Mouse (Mus musculus) midbrain, postnatal 0 days (tissue): ENCODE measurements around the gene Tbk1. TPM values are rescaled to one million over a fixed set of nuclear protein-coding genes. Genes with fewer than 3 reads are reported as not detected.
A peak's percentile ranks its signal among the peaks of the same experiment; 100 is the strongest.

Experiments
- ATAC-seq: fragments of 200-750 bp; cut with Nextera tagmentation; 2 replicates; pipeline ENCODE4 v1.8.0; 2017; ENCODE audit warnings: moderate number of reproducible peaks, mild to moderate bottlenecking, moderate TSS enrichment, moderate library complexity; ENCODE audit not compliant: low FRiP score
- DNase-seq: peaks from one replicate; pipeline ENCODE4 v3.0.0-alpha.2; 2015; ENCODE audit warnings: low spot score
- H3K27ac ChIP-seq: fragments of 300-500 bp; sonication (generic); 2 replicates; pipeline ENCODE4 v1.5.1; 2014; ENCODE audit warnings: low read depth, mild to moderate bottlenecking, low read length, mixed read lengths
- H3K27me3 ChIP-seq: fragments of 300-500 bp; sonication (generic); 2 replicates; pipeline ENCODE4 v1.6.1; 2014; ENCODE audit warnings: low read length, control low read depth, mixed read lengths; ENCODE audit not compliant: insufficient read depth
- H3K36me3 ChIP-seq: fragments of 300-500 bp; sonication (generic); 2 replicates; pipeline ENCODE4 v1.6.1; 2014; ENCODE audit warnings: low read length, control low read depth, mixed read lengths; ENCODE audit not compliant: insufficient read depth
- H3K4me1 ChIP-seq: fragments of 300-500 bp; sonication (generic); 2 replicates; pipeline ENCODE4 v1.6.1; 2014; ENCODE audit warnings: mild to moderate bottlenecking, control low read depth, antibody characterized with exemption, low read length, mixed read lengths; ENCODE audit not compliant: insufficient read depth
- H3K4me2 ChIP-seq: fragments of 300-500 bp; sonication (generic); 2 replicates; pipeline ENCODE4 v1.6.1; 2014; ENCODE audit warnings: low read depth, mild to moderate bottlenecking, low read length, mixed read lengths; ENCODE audit not compliant: poor library complexity, severe bottlenecking
- H3K4me3 ChIP-seq: fragments of 300-500 bp; sonication (generic); 2 replicates; pipeline ENCODE4 v1.5.1; 2014; ENCODE audit warnings: low read depth, mild to moderate bottlenecking, low read length, moderate library complexity
- H3K9ac ChIP-seq: fragments of 300-500 bp; sonication (generic); replicated peaks from 2 replicates; pipeline ENCODE4 v1.6.1; 2014; ENCODE audit warnings: mild to moderate bottlenecking, low read length, moderate library complexity, mixed read lengths; ENCODE audit not compliant: poor library complexity, severe bottlenecking
- H3K9me3 ChIP-seq: fragments of 300-500 bp; sonication (generic); 2 replicates; pipeline ENCODE4 v1.6.1; 2016; ENCODE audit warnings: low read length, control low read depth
- CTCF ChIP-seq: IDR thresholded peaks from 2 replicates; pipeline ENCODE4 v1.5.1; 2016; ENCODE audit warnings: antibody characterized with exemption, mild to moderate bottlenecking
- WGBS: fragments of 180-500 bp; shearing (Covaris S2); extraction: QIAGEN DNeasy Blood & Tissue Kit; methylation state at CpG from one replicate; pipeline ENCODE4 v1.1.7; 2014; 5-methylcytosine and 5-hydroxymethylcytosine counted together
- polyA plus RNA-seq: library from polyadenylated mRNA; unstranded; fragments of >200 nt; fragmentation: Nextera tagmentation; extraction: Ambion mirVana; gene quantifications from 2 replicates; pipeline ENCODE4 v1.2.1, GENCODE M21; 2015
- total RNA-seq: library from RNA; depleted of rRNA; stranded (reverse); fragments of >200 nt; gene quantifications from 2 replicates; pipeline ENCODE4 v1.2.3, GENCODE M21; 2014

The Tbk1 gene
- total and polyA plus RNA-seq, 2 experiments from 2014 or later = 16.5 to 24.8 TPM

DNA sequence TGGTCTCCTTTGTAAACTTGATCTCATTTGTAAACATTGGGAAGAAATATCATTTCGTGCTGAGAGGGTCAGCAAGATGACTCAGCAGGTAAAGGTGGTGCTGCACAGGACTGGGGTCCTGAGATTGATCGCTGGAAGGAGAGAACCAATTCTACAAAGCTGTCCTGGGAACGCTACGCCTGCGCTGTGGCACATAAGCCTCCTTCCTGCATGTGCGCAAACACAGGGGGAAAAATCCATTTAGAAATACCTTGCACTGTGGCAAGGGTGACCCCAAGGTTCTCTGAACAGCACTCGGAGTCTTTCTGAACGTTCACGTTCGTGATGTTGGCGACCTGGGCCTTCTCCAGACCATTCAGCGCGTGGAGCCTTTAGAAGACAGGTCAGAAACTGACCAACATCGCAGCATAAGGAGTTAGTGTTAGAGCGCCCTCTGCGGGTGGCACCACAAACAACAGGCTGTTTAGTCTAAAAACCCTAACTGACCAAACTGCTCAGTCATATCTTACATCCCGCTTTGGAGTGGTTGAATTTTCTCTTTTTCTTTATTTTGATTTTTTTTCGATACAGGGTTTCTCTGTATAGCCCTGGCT, 70.5 kb downstream of the Tbk1 start:
- no peak overlapping the region for H3K4me2 ChIP-seq
- H3K9me3 ChIP-seq = no peaks in the 10 kb centered on the region
- no peaks in the 10 kb centered on the region for H3K4me1 ChIP-seq
- WGBS = 31% methylated on average over 18 of the region's 18 CpGs
- DNase-seq (peak; percentile 88), ATAC-seq (no peak)
- H3K36me3 ChIP-seq = no peaks in the 10 kb centered on the region
- no peaks in the 10 kb centered on the region for H3K27me3 ChIP-seq
- H3K27ac ChIP-seq = no peak overlapping the region
- no peak overlapping the region for H3K9ac ChIP-seq
- TF ChIP-seq CTCF = peak; percentile 88
- no peak overlapping the region for H3K4me3 ChIP-seq

DNA sequence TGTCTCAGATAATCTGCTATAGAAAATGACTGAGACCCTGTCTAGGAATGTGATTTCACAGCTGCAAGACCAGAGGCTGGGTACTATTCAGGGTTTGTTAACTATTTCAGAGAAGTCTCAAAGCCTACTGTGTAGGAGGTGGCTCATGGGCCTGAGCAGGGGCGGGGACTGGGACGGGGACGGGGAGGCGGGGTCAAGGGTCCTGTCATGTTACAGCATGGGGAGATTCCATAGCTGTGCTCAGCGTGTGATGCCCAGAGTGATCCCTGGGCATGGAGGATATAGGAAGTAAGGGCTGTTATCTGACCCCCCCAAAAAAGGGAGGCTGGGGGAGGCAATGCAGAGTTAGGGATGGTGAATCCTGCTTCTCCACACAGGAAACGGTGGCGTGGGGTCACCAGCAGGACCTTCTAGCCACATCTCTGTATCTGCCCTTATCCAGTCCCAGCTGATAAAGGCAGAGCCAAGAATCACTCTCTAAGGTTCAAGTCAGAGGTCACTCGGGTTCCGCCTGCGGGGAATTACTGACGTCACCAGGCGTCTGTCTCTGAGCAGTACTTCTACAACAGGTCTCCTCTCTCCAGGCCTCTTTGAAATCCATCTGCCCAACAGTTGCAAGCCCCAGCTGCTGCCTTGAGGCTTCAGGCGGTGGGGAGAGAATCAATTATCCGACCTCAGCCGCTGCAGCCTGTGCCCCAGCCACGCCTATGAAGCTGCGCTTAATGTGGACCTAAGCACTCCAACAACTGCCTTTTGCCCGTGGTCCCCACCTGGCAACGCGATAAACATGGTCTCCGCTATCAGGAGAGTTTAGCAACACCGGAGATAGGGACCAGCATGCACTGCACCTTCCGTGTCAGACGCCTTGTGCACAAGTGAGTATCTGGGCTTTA, 76.6 kb downstream of the Tbk1 start:
- no peak for TF ChIP-seq CTCF
- H3K27ac ChIP-seq = no peak overlapping the region
- no peaks in the 10 kb centered on the region for H3K9me3 ChIP-seq
- no peak overlapping the region for H3K4me2 ChIP-seq
- WGBS = 36% methylated on average over 24 of the region's 24 CpGs
- no peak overlapping the region for H3K4me3 ChIP-seq
- no peaks in the 10 kb centered on the region for H3K36me3 ChIP-seq
- no peaks in the 10 kb centered on the region for H3K27me3 ChIP-seq
- DNase-seq = peak; percentile 67
- peaks cover 6% of the 10 kb centered on the region for H3K4me1 ChIP-seq
- H3K9ac ChIP-seq = no peak overlapping the region
- 0 out of 2 replicates have a peak, but pooled peaks have one; percentile 9 for ATAC-seq

DNA sequence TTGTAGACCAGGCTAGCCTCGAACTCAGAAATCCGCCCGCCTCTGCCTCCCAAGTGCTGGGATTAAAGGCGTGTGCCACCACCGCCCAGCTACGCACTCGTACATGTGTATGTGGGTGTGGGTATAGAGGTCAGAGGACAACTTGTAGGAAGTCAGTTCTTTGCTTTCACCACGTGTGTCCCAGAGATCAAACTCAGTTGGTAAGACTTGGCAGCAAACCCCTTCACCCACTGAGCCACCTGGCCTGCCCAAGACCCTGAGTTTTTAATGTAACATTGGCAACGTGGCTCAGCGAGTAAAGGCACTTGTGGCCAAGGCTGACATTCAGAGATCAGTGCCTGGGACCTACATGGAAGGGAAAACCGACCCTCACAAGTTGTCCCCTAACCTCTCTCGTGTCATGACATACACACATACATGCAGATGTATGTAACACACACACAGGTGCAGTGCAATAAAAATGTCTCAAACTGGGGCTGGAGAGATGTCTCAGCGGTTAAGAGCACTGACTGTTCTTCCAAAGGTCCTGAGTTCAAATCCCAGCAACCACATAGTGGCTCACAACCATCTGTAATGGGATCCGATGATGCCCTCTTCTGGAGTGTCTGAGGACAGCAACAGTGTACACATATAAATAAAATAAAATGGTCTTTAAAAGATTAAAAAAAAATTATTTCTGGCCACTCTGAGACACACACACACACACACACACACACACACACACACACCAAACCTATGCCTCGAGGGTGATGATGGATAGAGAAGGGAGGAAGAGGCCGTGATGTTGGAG, 78.6 kb downstream of the Tbk1 start:
- Histone ChIP-seq H3K27me3 (no peaks in the 10 kb centered on the region), H3K9me3 (no peaks in the 10 kb centered on the region), H3K9ac (no peak overlapping the region), H3K4me1 (peaks cover 6% of the 10 kb centered on the region), H3K27ac (no peak overlapping the region), H3K4me3 (no peak overlapping the region), H3K4me2 (no peak overlapping the region), H3K36me3 (no peaks in the 10 kb centered on the region)
- peak; percentile 43 for TF ChIP-seq CTCF
- ATAC-seq = no peak
- DNase-seq = no peak
- WGBS = 94% methylated on average over 16 of the region's 16 CpGs

DNA sequence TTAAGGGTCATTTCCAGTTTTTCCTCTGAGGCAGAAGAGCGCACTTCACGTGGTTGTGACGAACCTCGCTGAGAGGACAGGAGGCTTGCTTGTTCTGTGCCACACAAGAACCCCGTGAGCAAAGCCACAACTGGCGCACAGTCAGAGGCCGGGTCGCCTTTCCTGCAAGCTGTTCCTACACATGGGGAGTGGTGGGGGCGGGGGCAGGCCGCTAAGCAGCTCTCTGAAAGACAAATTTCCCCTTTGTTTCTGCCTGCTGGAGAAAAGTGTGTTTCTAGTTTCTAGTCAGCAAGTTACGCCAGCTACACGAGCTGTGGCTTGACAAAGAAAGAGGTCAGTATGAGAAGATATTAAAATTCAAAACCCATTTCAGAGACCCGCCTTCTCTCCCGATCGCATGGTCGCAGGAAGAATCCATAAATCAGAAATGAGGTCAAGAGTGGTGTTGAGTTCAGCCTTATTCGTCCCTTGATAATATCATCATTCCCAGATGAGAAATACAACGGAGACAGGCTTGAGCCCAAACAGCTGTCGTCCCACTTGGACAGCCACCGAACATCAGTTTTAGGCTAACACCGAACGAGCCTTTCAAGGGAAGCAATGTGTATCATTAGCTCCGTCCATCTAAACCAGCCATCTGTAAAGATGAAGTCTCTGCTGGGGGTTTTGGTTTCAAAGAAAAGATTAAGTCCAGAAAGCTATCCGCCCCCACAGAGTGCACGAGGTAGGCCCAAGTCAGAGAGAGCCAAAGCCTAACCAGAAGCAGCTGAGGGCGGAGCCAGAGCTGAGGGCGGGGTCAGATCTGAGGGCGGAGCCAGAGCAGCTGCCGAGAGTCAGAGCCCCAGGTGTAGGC, 79.6 kb downstream of the Tbk1 start:
- WGBS = 51% methylated on average over 29 of the region's 29 CpGs
- no peak overlapping the region for H3K4me2 ChIP-seq
- H3K4me3 ChIP-seq = no peak overlapping the region
- no peak for TF ChIP-seq CTCF
- no peak overlapping the region for H3K27ac ChIP-seq
- H3K36me3 ChIP-seq = no peaks in the 10 kb centered on the region
- H3K4me1 ChIP-seq = peaks cover 6% of the 10 kb centered on the region
- no peaks in the 10 kb centered on the region for H3K27me3 ChIP-seq
- ATAC-seq (no peak), DNase-seq (peak; percentile 47)
- no peaks in the 10 kb centered on the region for H3K9me3 ChIP-seq
- no peak overlapping the region for H3K9ac ChIP-seq

DNA sequence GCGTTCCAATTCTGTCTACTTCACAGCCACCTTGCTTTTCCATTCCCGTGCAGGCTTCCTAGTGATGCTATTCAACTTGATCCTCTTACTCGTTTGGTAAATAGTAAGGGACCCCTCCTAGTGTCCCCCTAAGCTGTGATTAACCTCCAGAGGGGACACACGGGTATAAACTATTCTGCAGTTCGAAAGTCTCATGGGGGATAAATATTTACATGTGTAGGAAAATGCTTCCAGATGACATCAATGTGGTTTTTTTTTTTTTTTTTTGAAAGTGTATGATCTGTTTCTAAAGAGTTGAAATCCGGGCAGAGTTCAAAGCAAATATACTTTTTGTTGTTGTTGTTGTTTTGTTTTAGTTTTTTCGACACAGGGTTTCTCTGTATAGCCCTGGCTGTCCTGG, 80.7 kb downstream of the Tbk1 start:
- WGBS = 45% methylated on average over 7 of the region's 7 CpGs
- H3K4me2 ChIP-seq = peak overlapping the region; percentile 54
- H3K36me3 ChIP-seq = no peaks in the 10 kb centered on the region
- H3K4me1 ChIP-seq = peaks cover 6% of the 10 kb centered on the region
- no peaks in the 10 kb centered on the region for H3K9me3 ChIP-seq
- no peaks in the 10 kb centered on the region for H3K27me3 ChIP-seq
- peak overlapping the region; percentile 71 for H3K27ac ChIP-seq
- ATAC-seq (no peak), DNase-seq (no peak)
- TF ChIP-seq CTCF = no peak
- H3K9ac ChIP-seq = 0 out of 2 replicates have a peak overlapping the region, but pooled peaks have one; percentile 44
- peak overlapping the region; percentile 33; the same call in 1 of the 2 replicates for H3K4me3 ChIP-seq
